Mouse (Mus musculus): ENCODE results near the gene Xpo5. TPM values are rescaled to one million over a fixed set of nuclear protein-coding genes. Genes with fewer than 3 reads are reported as not detected.

The Xpo5 gene
- polyA plus RNA-seq, 1 experiment, result 57.0 TPM

DNA sequence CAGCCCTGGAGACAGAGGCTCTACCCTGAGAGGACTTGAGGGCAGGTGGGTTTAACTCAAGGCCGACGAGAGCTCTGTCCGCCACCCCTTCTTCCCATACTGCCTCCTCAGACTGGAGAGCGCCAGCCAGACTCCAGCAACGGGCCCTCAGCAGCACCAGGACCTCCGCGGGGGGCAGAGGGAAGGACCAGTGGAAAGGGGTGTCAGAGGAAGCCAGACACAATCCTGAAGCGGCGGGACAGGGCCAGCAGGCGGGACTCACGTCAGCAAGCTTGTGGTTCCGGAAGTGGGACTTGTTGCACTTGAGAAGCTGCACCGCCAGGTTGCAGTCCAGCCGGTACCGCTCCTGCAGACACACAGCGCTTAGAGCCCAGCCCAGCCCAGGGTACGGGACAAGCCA lies 57.1 kb downstream of the Xpo5 start:
- DNase-seq (ENCODE audit: low read depth), result no peak
- no peak for TF ChIP-seq POLR2A (IDR thresholded peaks at IDR 0.05; ENCODE audit: borderline replicate concordance, extremely low read depth, insufficient read depth, insufficient read length, poor library complexity, severe bottlenecking)
- no peak for TF ChIP-seq CTCF (IDR thresholded peaks at IDR 0.05; ENCODE audit: borderline replicate concordance, extremely low read depth, insufficient read depth, insufficient read length)

- no peak for DNase-seq (ENCODE audit: low read depth)
- TF ChIP-seq POLR2A (IDR thresholded peaks at IDR 0.05; ENCODE audit: borderline replicate concordance, extremely low read depth, insufficient read depth, insufficient read length, poor library complexity, severe bottlenecking) (no peak), CTCF (IDR thresholded peaks at IDR 0.05; ENCODE audit: borderline replicate concordance, extremely low read depth, insufficient read depth, insufficient read length) (no peak)
Observed at GRCm38 (mm10) chr17:46262201-46262694, 59.7 kb downstream of the Xpo5 start.

DNA sequence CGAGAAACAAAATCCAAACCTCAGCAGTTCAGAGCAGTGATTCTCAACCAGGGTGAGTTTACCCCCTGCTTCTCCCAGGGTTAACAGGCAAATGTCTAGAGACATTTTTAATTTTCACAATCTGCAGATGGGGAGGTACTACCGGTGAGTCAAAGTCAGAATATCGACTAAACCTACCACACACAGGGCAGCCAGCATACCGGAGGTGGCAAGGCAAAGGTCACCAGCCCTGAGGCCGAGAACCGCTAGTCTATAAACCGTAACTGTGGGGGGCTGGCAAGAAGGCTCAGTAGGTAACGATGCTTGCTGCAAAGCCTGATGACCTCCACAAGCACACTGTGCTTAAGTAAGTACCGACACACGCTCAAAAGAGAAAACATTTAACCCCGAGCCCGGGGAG lies 62.9 kb downstream of the Xpo5 start:
- no peak for DNase-seq (ENCODE audit: low read depth)
- TF ChIP-seq POLR2A (IDR thresholded peaks at IDR 0.05; ENCODE audit: borderline replicate concordance, extremely low read depth, insufficient read depth, insufficient read length, poor library complexity, severe bottlenecking) (no peak), CTCF (IDR thresholded peaks at IDR 0.05; ENCODE audit: borderline replicate concordance, extremely low read depth, insufficient read depth, insufficient read length) (no peak)

DNA sequence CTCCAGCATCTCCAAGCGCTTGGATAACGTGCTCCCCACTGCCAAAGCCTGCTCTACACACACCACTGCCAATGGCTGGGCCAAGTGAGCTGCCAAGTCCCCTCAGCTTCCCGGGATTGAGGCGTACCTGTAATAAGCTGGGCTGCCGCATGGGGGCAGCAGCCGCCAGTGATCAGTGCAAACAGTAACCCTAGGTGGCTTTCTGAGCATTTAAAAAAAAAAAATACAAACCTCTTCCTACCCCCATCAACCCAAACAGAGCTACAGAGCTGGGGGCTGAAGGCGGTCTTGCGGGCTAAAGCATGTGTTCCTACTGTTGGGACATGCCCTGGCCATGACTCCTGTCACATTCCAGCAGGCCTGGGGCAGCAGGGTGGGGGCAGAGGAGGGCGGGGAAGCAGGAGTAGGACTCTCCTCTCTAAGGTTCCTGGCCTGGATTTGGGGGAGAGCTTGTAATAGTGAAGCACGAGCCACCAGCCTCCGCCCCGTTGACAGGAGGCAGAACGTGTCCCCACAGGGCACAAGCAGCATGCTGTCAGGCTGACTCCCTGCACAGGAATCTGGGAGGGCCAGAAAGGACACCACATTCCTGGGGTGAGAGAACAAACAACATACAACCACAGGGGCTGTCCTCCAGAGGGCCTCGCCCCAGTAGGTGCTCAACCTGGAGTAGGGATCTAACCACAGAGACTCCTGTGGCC lies 63.5 kb downstream of the Xpo5 start:
- TF ChIP-seq CTCF (IDR thresholded peaks at IDR 0.05; ENCODE audit: borderline replicate concordance, extremely low read depth, insufficient read depth, insufficient read length) (peak; percentile 94), POLR2A (IDR thresholded peaks at IDR 0.05; ENCODE audit: borderline replicate concordance, extremely low read depth, insufficient read depth, insufficient read length, poor library complexity, severe bottlenecking) (no peak)
- peak; percentile 90 for DNase-seq (ENCODE audit: low read depth)

DNA sequence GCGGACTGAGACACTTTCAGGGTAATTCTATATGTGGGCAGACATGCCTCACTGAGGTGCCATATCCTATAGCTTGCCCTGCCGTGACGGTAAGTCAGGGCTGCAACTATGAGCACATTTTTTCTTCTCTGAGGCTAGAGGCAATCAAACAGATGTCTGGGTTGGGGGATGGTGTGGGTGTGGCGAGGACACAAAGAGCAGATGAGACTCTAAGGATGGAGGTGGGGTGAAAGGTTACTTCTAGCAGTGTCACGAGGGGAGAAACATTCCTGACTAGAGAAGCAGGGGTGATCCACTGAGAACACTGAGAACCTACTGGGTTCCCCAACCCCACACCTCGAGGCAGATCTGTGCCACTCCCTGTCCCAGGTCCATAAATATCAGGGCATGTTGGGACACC lies 64.4 kb downstream of the Xpo5 start:
- no peak for DNase-seq (ENCODE audit: low read depth)
- no peak for TF ChIP-seq CTCF (IDR thresholded peaks at IDR 0.05; ENCODE audit: borderline replicate concordance, extremely low read depth, insufficient read depth, insufficient read length)
- TF ChIP-seq POLR2A (IDR thresholded peaks at IDR 0.05; ENCODE audit: borderline replicate concordance, extremely low read depth, insufficient read depth, insufficient read length, poor library complexity, severe bottlenecking), result no peak

- TF ChIP-seq POLR2A (IDR thresholded peaks at IDR 0.05; ENCODE audit: borderline replicate concordance, extremely low read depth, insufficient read depth, insufficient read length, poor library complexity, severe bottlenecking) (no peak), CTCF (IDR thresholded peaks at IDR 0.05; ENCODE audit: borderline replicate concordance, extremely low read depth, insufficient read depth, insufficient read length) (no peak)
- DNase-seq (ENCODE audit: low read depth), result no peak
Observed at GRCm38 (mm10) chr17:46267511-46267910, 64.9 kb downstream of the Xpo5 start.

- no peak for TF ChIP-seq CTCF (IDR thresholded peaks at IDR 0.05; ENCODE audit: borderline replicate concordance, extremely low read depth, insufficient read depth, insufficient read length)
- no peak for TF ChIP-seq POLR2A (IDR thresholded peaks at IDR 0.05; ENCODE audit: borderline replicate concordance, extremely low read depth, insufficient read depth, insufficient read length, poor library complexity, severe bottlenecking)
- DNase-seq (ENCODE audit: low read depth), result no peak
Observed at GRCm38 (mm10) chr17:46268026-46268720, 65.6 kb downstream of the Xpo5 start.

DNA sequence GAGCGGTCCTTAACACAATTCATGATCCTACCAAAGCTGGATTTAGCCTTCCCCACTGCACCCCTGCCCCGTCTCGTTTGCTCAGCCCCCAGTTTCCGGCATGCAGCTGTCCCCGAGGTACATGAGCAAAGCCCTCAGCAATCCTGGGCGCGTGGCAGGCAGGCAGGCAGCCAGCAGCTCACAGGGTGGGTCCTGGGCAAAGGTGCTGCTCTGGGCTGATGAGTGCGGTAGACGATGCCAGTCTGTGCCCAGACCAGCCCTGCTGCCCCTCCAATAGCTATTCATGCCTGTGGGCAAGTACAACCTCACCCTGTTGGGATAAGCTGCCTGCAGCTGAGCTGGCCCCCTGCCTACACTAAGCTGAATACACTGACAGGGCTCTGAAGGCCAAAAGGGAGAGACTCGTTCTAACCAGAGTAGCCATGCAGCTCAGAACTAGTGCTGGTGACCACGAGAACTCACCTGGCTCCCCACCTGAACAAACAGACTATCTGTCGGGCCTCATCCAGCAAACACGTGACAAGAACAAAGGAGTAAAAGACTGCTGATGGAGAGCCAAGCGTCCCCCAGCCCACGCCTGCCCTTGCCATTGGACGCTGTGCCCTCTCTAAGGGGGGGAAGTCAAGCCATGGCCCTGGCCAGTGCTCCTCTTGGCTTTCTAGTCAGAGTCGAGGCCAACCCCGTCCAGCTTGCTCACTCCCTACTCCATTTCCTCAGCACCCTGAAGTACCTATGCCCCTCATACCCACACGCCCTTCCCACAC lies 67.4 kb downstream of the Xpo5 start:
- no peak for TF ChIP-seq CTCF (IDR thresholded peaks at IDR 0.05; ENCODE audit: borderline replicate concordance, extremely low read depth, insufficient read depth, insufficient read length)
- no peak for TF ChIP-seq POLR2A (IDR thresholded peaks at IDR 0.05; ENCODE audit: borderline replicate concordance, extremely low read depth, insufficient read depth, insufficient read length, poor library complexity, severe bottlenecking)
- DNase-seq (ENCODE audit: low read depth), result no peak

DNA sequence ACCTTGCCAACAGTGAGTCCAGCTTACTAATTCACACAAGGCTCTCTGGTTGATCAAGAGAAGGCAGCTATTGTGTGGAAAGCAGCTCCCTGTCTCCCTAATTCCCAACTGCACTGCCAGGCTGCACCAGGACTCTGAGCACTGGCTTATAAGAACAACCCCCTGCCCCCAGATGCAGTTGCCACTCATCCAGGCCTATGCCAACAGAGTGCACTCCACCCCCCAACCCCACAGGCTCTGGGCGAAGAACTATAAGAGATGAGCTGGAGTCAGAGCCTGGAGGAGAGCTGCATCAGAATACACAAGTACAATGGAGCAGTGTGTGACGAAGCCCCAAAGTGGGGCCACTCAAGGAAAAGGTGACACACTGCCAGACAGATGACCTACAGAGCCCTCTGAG lies 69.5 kb downstream of the Xpo5 start:
- DNase-seq (ENCODE audit: low read depth), result no peak
- TF ChIP-seq POLR2A (IDR thresholded peaks at IDR 0.05; ENCODE audit: borderline replicate concordance, extremely low read depth, insufficient read depth, insufficient read length, poor library complexity, severe bottlenecking) (no peak), CTCF (IDR thresholded peaks at IDR 0.05; ENCODE audit: borderline replicate concordance, extremely low read depth, insufficient read depth, insufficient read length) (no peak)

- no peak for DNase-seq (ENCODE audit: low read depth)
- TF ChIP-seq CTCF (IDR thresholded peaks at IDR 0.05; ENCODE audit: borderline replicate concordance, extremely low read depth, insufficient read depth, insufficient read length) (no peak), POLR2A (IDR thresholded peaks at IDR 0.05; ENCODE audit: borderline replicate concordance, extremely low read depth, insufficient read depth, insufficient read length, poor library complexity, severe bottlenecking) (no peak)
Observed at GRCm38 (mm10) chr17:46272675-46273074, 70.1 kb downstream of the Xpo5 start.

- no peak for TF ChIP-seq POLR2A (IDR thresholded peaks at IDR 0.05; ENCODE audit: borderline replicate concordance, extremely low read depth, insufficient read depth, insufficient read length, poor library complexity, severe bottlenecking)
- no peak for TF ChIP-seq CTCF (IDR thresholded peaks at IDR 0.05; ENCODE audit: borderline replicate concordance, extremely low read depth, insufficient read depth, insufficient read length)
- DNase-seq (ENCODE audit: low read depth), result no peak
Observed at GRCm38 (mm10) chr17:46273803-46274236, 71.2 kb downstream of the Xpo5 start.

All from brain, embryonic 14.5 days (tissue).